Mouse (Mus musculus): ENCODE data around the gene Ms4a4b. TPM values are rescaled to one million over a fixed set of nuclear protein-coding genes. Genes with fewer than 3 reads are reported as not detected.

Ms4a4b gene
- polyA plus RNA-seq, 1 experiment from 2014 or later, result not detected

DNA sequence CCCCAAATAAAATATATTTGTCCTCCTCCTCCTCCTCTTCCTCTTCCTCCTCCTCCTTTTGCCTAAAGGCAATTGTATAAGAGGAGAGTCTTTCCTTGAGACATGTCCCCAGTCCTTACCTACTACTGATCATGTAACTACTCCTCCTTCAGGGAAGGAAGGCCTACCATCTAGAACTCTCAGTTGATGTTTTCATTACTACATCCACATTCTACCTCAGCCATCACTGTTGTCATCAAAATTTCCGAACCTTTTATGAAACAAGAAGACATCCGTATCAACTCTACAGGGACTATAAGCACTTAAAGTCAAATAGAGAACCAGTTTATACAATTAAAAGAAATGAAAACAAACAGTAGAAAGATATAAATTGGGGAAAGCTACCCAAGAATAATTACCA is 39.3 kb downstream of the Ms4a4b start:
- Histone ChIP-seq H3K9me3 (ENCODE audit: control insufficient read depth, low read length) (no peaks in the 10 kb centered on the region), H3K4me2 (replicated peaks; ENCODE audit: low read depth, low read length) (no peak overlapping the region), H3K4me3 (ENCODE audit: low read length) (no peak overlapping the region), H3K9ac (ENCODE audit: low read depth, low read length) (no peak overlapping the region), H3K4me1 (ENCODE audit: control insufficient read depth, insufficient read depth, low read length) (no peaks in the 10 kb centered on the region), H3K36me3 (ENCODE audit: control insufficient read depth, insufficient read depth, low read length) (no peaks in the 10 kb centered on the region), H3K27me3 (ENCODE audit: control insufficient read depth, insufficient read depth, low read length) (no peaks in the 10 kb centered on the region), H3K27ac (ENCODE audit: low read depth, low read length) (no peak overlapping the region)
- no peak for ATAC-seq (ENCODE audit: low FRiP score, low TSS enrichment)
- 83% methylated on average over 2 of the region's 2 CpGs for WGBS

DNA sequence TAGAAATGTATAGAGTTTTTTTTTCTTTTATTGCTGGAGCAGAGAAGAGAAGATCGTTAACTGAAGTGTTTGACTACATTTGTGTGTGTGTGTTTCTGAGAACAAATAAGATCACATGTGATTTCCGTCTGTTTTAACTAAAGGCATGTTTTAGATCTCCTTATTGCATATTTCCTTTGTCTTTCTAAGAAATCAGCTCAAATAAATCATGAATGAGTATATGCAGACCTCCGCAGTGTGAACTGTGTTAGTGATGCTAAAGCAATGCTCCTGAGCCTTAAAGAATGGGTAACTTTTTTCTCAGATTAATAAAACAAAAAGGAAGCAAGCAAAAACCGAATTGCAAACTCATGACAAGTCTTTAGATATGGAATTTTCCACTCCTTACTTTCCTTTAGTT is 40.6 kb downstream of the Ms4a4b start:
- Histone ChIP-seq H3K4me1 (ENCODE audit: control insufficient read depth, insufficient read depth, low read length) (no peaks in the 10 kb centered on the region), H3K27me3 (ENCODE audit: control insufficient read depth, insufficient read depth, low read length) (no peaks in the 10 kb centered on the region), H3K27ac (ENCODE audit: low read depth, low read length) (no peak overlapping the region), H3K36me3 (ENCODE audit: control insufficient read depth, insufficient read depth, low read length) (no peaks in the 10 kb centered on the region), H3K9me3 (ENCODE audit: control insufficient read depth, low read length) (no peaks in the 10 kb centered on the region), H3K9ac (ENCODE audit: low read depth, low read length) (no peak overlapping the region), H3K4me2 (replicated peaks; ENCODE audit: low read depth, low read length) (no peak overlapping the region), H3K4me3 (ENCODE audit: low read length) (no peak overlapping the region)
- no peak for ATAC-seq (ENCODE audit: low FRiP score, low TSS enrichment)
- 75% methylated on average over 4 of the region's 4 CpGs for WGBS

DNA sequence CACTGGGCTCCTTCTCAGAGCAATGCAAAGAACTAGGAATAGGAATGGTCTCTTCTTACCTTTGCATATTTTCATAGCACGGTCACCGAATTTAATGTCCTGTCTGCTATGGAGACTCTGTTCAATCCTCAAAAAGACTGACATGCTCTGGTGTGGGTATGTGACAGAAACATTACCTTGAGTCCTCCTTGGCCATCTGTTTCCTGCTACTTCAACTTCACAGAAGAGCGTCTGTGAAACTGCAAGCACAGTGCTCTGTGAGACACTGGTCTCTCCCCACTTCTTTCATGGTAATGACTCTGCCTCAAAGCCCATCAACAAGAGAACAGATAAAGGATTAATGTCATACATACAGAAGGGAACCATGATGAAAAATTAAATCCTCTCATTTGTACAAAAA is 41.0 kb downstream of the Ms4a4b start:
- no peak overlapping the region for H3K4me2 ChIP-seq (replicated peaks; ENCODE audit: low read depth, low read length)
- H3K27ac ChIP-seq (ENCODE audit: low read depth, low read length), result no peak overlapping the region
- H3K9me3 ChIP-seq (ENCODE audit: control insufficient read depth, low read length), result no peaks in the 10 kb centered on the region
- H3K27me3 ChIP-seq (ENCODE audit: control insufficient read depth, insufficient read depth, low read length), result no peaks in the 10 kb centered on the region
- H3K4me3 ChIP-seq (ENCODE audit: low read length), result no peak overlapping the region
- no peak overlapping the region for H3K9ac ChIP-seq (ENCODE audit: low read depth, low read length)
- H3K4me1 ChIP-seq (ENCODE audit: control insufficient read depth, insufficient read depth, low read length), result no peaks in the 10 kb centered on the region
- H3K36me3 ChIP-seq (ENCODE audit: control insufficient read depth, insufficient read depth, low read length), result no peaks in the 10 kb centered on the region
- 85% methylated on average over 3 of the region's 3 CpGs for WGBS
- ATAC-seq (ENCODE audit: low FRiP score, low TSS enrichment), result no peak

DNA sequence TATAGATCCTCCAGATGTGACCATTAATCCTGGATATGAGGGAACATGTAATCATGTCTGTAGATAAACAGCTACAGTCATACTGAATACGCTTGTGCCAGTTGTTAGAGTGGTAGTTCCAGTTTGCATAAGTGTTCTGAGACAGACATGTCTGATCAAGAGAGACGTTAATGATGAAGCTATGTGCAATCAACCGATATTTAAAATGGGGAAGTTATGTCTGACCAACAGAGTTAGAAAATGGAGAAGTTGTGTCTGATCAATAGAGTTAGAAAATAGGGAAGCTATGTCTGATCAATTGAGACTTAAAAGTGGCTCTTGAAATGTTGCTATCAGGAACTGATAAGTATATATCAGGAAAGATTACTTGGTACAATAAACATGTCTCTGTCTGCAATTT is 41.9 kb downstream of the Ms4a4b start:
- no peak overlapping the region for H3K4me3 ChIP-seq (ENCODE audit: low read length)
- 86% methylated on average over 3 of the region's 3 CpGs for WGBS
- ATAC-seq (ENCODE audit: low FRiP score, low TSS enrichment), result no peak
- H3K27me3 ChIP-seq (ENCODE audit: control insufficient read depth, insufficient read depth, low read length), result no peaks in the 10 kb centered on the region
- H3K4me1 ChIP-seq (ENCODE audit: control insufficient read depth, insufficient read depth, low read length), result no peaks in the 10 kb centered on the region
- no peak overlapping the region for H3K27ac ChIP-seq (ENCODE audit: low read depth, low read length)
- no peaks in the 10 kb centered on the region for H3K9me3 ChIP-seq (ENCODE audit: control insufficient read depth, low read length)
- no peak overlapping the region for H3K4me2 ChIP-seq (replicated peaks; ENCODE audit: low read depth, low read length)
- H3K36me3 ChIP-seq (ENCODE audit: control insufficient read depth, insufficient read depth, low read length), result no peaks in the 10 kb centered on the region
- H3K9ac ChIP-seq (ENCODE audit: low read depth, low read length), result no peak overlapping the region

DNA sequence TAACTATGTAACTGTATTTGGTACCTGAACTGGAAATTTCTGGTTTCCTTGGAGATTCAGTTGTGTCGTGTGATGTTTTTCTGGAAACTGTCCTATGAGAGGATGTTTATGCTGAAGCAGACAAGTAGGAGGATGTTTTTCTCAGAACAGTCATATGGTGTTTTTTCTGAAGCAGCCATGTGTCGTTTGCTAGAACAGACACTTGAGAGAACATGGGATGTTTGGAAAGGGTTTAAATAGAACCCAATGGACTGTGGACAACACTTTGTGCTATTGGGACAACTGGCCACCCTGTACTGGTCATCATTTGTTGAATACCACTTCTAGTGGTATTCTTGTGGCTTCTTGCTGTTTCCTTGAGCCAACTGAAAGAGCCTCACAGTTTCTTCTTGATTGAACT is 42.4 kb downstream of the Ms4a4b start, which contains the start of gene Gm8369:
Gm8369 (plus strand) TSS at position 193 of the 400 bp plus-strand sequence.
- H3K36me3 ChIP-seq (ENCODE audit: control insufficient read depth, insufficient read depth, low read length), result no peaks in the 10 kb centered on the region
- no peaks in the 10 kb centered on the region for H3K27me3 ChIP-seq (ENCODE audit: control insufficient read depth, insufficient read depth, low read length)
- H3K4me2 ChIP-seq (replicated peaks; ENCODE audit: low read depth, low read length), result no peak within 1 kb of the TSS
- 74% methylated on average over 2 of the region's 2 CpGs for WGBS
- H3K4me3 ChIP-seq (ENCODE audit: low read length), result no peak within 1 kb of the TSS
- H3K4me1 ChIP-seq (ENCODE audit: control insufficient read depth, insufficient read depth, low read length), result no peaks in the 10 kb centered on the region
- H3K27ac ChIP-seq (ENCODE audit: low read depth, low read length), result no peak within 1 kb of the TSS
- H3K9me3 ChIP-seq (ENCODE audit: control insufficient read depth, low read length), result no peaks in the 10 kb centered on the region
- ATAC-seq (ENCODE audit: low FRiP score, low TSS enrichment), result no peak
- no peak within 1 kb of the TSS for H3K9ac ChIP-seq (ENCODE audit: low read depth, low read length)

DNA sequence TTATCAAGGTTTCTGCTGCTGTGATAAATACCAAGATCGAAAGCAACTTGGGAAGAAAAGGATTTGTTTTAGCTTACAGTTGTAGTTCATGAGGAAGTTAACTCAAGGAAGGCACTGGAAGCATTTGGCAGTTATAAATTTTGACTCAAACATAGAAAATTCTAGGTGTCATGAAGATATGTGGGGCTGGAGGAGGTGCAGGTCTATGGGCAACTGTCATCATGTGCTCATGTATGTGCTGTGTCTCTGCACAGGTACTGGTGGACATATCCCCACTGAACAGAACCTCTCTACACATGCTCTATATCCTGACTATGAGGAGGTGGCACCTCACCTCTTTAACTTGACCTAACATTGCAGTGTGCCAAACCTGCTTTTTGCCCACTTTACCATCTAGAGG is 43.2 kb downstream of the Ms4a4b start:
- Histone ChIP-seq H3K9ac (ENCODE audit: low read depth, low read length) (no peak overlapping the region), H3K27me3 (ENCODE audit: control insufficient read depth, insufficient read depth, low read length) (no peaks in the 10 kb centered on the region), H3K36me3 (ENCODE audit: control insufficient read depth, insufficient read depth, low read length) (no peaks in the 10 kb centered on the region), H3K9me3 (ENCODE audit: control insufficient read depth, low read length) (no peaks in the 10 kb centered on the region), H3K4me2 (replicated peaks; ENCODE audit: low read depth, low read length) (no peak overlapping the region), H3K27ac (ENCODE audit: low read depth, low read length) (no peak overlapping the region), H3K4me3 (ENCODE audit: low read length) (no peak overlapping the region), H3K4me1 (ENCODE audit: control insufficient read depth, insufficient read depth, low read length) (no peaks in the 10 kb centered on the region)
- no peak for ATAC-seq (ENCODE audit: low FRiP score, low TSS enrichment)
- 93% methylated on average over 1 of the region's 1 CpGs for WGBS

DNA sequence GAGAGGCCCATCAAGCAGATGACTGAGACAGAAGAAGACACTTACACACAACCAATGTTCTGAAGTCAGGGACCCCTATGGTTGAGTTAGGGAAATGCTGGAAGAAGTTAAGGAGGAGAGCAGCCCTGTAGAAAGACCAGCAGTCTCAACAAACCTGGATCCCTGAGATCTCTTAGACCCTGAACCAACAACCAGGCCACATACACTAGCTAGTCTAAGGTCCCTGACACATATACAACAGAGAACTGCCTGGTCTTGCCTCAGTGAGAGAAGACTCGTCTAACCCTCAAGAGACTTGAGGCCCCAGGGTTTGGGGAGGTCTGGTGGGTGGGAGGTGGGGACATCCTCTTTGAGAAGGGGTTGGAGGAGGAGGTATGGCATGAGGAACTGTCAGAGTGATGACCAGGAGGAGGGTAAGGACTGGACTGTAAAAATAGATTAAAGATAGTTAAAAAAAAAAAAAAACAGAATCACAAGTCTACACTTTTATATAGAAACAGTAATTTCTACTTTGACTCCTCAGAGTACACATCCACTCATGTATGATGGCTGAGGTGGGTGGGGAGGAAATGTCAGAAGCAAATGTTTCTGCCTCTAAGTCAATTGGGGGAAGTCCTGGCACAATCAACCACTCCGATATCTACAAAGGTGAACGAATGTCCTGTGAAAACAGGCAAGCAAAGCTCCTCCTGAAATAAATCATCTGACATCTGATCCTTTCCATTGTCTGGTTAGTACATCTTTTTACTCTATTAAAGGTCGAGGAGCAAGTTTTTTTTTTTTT is 48.2 kb downstream of the Ms4a4b start:
- no peak for ATAC-seq (ENCODE audit: low FRiP score, low TSS enrichment)
- Histone ChIP-seq H3K4me3 (ENCODE audit: low read length) (no peak overlapping the region), H3K9me3 (ENCODE audit: control insufficient read depth, low read length) (no peaks in the 10 kb centered on the region), H3K4me1 (ENCODE audit: control insufficient read depth, insufficient read depth, low read length) (no peaks in the 10 kb centered on the region), H3K27me3 (ENCODE audit: control insufficient read depth, insufficient read depth, low read length) (no peaks in the 10 kb centered on the region), H3K36me3 (ENCODE audit: control insufficient read depth, insufficient read depth, low read length) (no peaks in the 10 kb centered on the region), H3K4me2 (replicated peaks; ENCODE audit: low read depth, low read length) (no peak overlapping the region), H3K27ac (ENCODE audit: low read depth, low read length) (no peak overlapping the region), H3K9ac (ENCODE audit: low read depth, low read length) (no peak overlapping the region)
- 67% methylated on average over 4 of the region's 4 CpGs for WGBS

DNA sequence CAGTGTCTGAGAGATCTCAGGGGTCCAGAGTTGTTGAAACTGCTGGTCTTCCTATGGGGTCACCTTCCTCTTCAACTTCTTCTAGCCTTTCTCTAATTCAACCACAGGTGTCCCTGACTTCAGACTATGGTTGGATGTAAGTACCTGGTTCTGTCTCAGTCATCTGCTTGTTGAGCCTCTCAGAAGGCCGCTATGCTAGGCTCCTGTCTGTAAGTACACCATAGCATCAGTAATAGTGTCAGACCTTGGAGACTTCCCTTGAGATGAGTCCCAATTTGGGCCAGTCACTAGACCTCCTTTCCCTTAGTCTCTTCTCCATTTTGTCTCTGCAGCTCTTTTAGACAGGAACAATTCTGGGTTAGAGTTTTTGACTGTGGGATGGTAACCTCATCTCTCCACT is 49.3 kb downstream of the Ms4a4b start:
- H3K27me3 ChIP-seq (ENCODE audit: control insufficient read depth, insufficient read depth, low read length), result no peaks in the 10 kb centered on the region
- H3K9ac ChIP-seq (ENCODE audit: low read depth, low read length), result no peak overlapping the region
- H3K27ac ChIP-seq (ENCODE audit: low read depth, low read length), result no peak overlapping the region
- no peak overlapping the region for H3K4me3 ChIP-seq (ENCODE audit: low read length)
- no peaks in the 10 kb centered on the region for H3K4me1 ChIP-seq (ENCODE audit: control insufficient read depth, insufficient read depth, low read length)
- H3K4me2 ChIP-seq (replicated peaks; ENCODE audit: low read depth, low read length), result no peak overlapping the region
- no peak for ATAC-seq (ENCODE audit: low FRiP score, low TSS enrichment)
- H3K9me3 ChIP-seq (ENCODE audit: control insufficient read depth, low read length), result no peaks in the 10 kb centered on the region
- 88% methylated on average over 1 of the region's 1 CpGs for WGBS
- H3K36me3 ChIP-seq (ENCODE audit: control insufficient read depth, insufficient read depth, low read length), result no peaks in the 10 kb centered on the region

DNA sequence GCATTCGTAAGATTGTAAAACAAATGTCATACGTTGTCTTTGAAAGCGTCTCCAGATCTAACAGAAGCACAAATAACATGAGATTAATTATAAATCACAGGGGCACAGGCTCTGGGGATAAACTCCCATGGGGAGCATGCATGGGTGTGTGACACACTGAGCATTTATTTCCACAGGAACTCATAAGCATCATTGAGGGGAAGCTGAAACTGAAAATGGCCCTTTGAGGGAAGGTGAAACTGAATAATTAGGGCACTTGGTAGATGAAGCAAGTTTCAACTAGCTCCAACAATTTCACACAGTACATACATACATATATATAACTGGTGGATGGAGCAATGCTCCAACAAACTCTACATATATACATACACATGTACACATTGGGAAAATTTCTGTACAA is 51.2 kb downstream of the Ms4a4b start:
- Histone ChIP-seq H3K4me3 (ENCODE audit: low read length) (no peak overlapping the region), H3K27me3 (ENCODE audit: control insufficient read depth, insufficient read depth, low read length) (no peaks in the 10 kb centered on the region), H3K4me1 (ENCODE audit: control insufficient read depth, insufficient read depth, low read length) (no peaks in the 10 kb centered on the region), H3K9me3 (ENCODE audit: control insufficient read depth, low read length) (no peaks in the 10 kb centered on the region), H3K36me3 (ENCODE audit: control insufficient read depth, insufficient read depth, low read length) (no peaks in the 10 kb centered on the region), H3K27ac (ENCODE audit: low read depth, low read length) (no peak overlapping the region), H3K9ac (ENCODE audit: low read depth, low read length) (no peak overlapping the region), H3K4me2 (replicated peaks; ENCODE audit: low read depth, low read length) (no peak overlapping the region)
- WGBS, result 85% methylated on average over 3 of the region's 3 CpGs
- no peak for ATAC-seq (ENCODE audit: low FRiP score, low TSS enrichment)
